Comparison of ENCODE assay signal across 25 mouse cellular contexts in the genomic region with DNA sequence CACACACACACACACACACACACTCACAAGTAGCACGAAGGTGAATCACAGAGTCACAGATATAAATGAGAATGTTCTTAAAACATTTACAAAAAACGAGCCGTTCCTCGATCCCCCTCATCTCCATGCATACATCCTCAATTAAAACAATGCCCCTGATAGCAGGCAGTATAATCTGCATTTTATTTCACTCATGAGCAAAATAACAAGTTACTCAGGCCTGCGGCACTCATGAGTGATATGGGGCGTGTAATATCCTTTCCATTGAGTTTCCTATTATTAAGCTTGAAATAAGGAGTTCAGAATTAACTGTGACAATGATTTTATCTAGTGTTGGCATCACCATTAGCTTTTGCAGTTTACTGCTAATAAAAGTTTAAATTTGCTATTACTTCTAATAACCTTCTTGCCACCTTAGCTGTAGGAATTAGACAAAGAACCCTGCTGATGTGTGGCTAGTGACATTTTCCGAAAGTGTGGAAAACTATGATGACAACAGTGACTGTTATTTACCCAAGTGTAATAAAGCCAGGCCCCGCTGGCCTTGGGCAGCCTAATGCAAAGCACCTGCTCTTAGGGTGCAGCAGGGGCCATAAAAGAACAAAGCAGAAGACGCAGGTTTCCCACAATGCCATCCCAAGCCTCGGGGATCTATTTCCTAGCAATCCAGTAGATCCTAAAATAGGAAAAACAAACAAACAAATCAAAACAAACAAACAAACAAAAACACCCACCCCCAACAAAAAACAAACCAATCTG.
DNase-seq lines count a peak whose midpoint lies in the region; ATAC-seq and TF ChIP-seq lines count a peak whose summit lies in the region.
"Had no signal": no experiment of that assay in that cellular context is flagged by ENCODE, and none has a peak within 500 bp of the region (broad histone marks: within the 10 kb centered on the region; RNA-seq: fewer than 3 reads in every experiment).

No protein-coding gene starts in this region.

- 70% methylated on average over 10 of the region's 10 CpGs for WGBS in hindbrain, embryonic 14.5 days
- 65% methylated on average over 10 of the region's 10 CpGs for WGBS in hindbrain, embryonic 16.5 days
- 73% methylated on average over 10 of the region's 10 CpGs for WGBS in intestine, embryonic 15.5 days
- 50% methylated on average over 10 of the region's 10 CpGs for WGBS in intestine, postnatal 0 days
- 23% methylated on average over 10 of the region's 10 CpGs for WGBS in neural tube, embryonic 15.5 days

- H3K9ac ChIP-seq in hindbrain, embryonic 14.5 days: no peak overlapping the region
- no peak overlapping the region for H3K9ac ChIP-seq in hindbrain, embryonic 16.5 days (ENCODE audit: low read depth, low read length)
- H3K9ac ChIP-seq in intestine, embryonic 15.5 days: no peak overlapping the region
- H3K9ac ChIP-seq in intestine, postnatal 0 days (ENCODE audit: low read depth, low read length): no peak overlapping the region
- H3K9ac ChIP-seq in neural tube, embryonic 15.5 days (replicated peaks): no peak overlapping the region
- H3K9ac ChIP-seq: embryonic facial prominence, embryonic 12.5 days; forebrain, embryonic 15.5 days; heart, embryonic 12.5 days; liver, embryonic 12.5 days; liver, postnatal 0 days; midbrain, embryonic 12.5 days had no signal

- no peaks in the 10 kb centered on the region for H3K36me3 ChIP-seq in hindbrain, embryonic 14.5 days (replicated peaks; ENCODE audit: control insufficient read depth, insufficient read depth)
- no peaks in the 10 kb centered on the region for H3K36me3 ChIP-seq in hindbrain, embryonic 16.5 days (ENCODE audit: control insufficient read depth, insufficient read depth, low read length)
- H3K36me3 ChIP-seq in intestine, embryonic 15.5 days: no peaks in the 10 kb centered on the region
- no peaks in the 10 kb centered on the region for H3K36me3 ChIP-seq in intestine, postnatal 0 days (ENCODE audit: control insufficient read depth, insufficient read depth)
- H3K36me3 ChIP-seq in neural tube, embryonic 15.5 days: no peaks in the 10 kb centered on the region
- H3K36me3 ChIP-seq: embryonic facial prominence, embryonic 12.5 days; forebrain, embryonic 15.5 days; heart, embryonic 12.5 days; liver, embryonic 12.5 days; midbrain, embryonic 12.5 days had no signal

- H3K4me3 ChIP-seq in hindbrain, embryonic 14.5 days (replicated peaks; ENCODE audit: low read length): no peak overlapping the region
- H3K4me3 ChIP-seq in hindbrain, embryonic 16.5 days (ENCODE audit: low read length): no peak overlapping the region
- no peak overlapping the region for H3K4me3 ChIP-seq in intestine, embryonic 15.5 days (replicated peaks)
- no peak overlapping the region for H3K4me3 ChIP-seq in intestine, postnatal 0 days (ENCODE audit: low read depth, low read length)
- no peak overlapping the region for H3K4me3 ChIP-seq in neural tube, embryonic 15.5 days (replicated peaks)
- H3K4me3 ChIP-seq: embryonic facial prominence, embryonic 12.5 days; forebrain, embryonic 15.5 days; gastrocnemius, adult 2 months; heart, embryonic 12.5 days; liver, embryonic 12.5 days; midbrain, embryonic 12.5 days had no signal

- no peaks in the 10 kb centered on the region for H3K9me3 ChIP-seq in hindbrain, embryonic 14.5 days (ENCODE audit: control insufficient read depth, low read length)
- no peaks in the 10 kb centered on the region for H3K9me3 ChIP-seq in hindbrain, embryonic 16.5 days (ENCODE audit: control insufficient read depth, low read length)
- no peaks in the 10 kb centered on the region for H3K9me3 ChIP-seq in intestine, embryonic 15.5 days
- H3K9me3 ChIP-seq in intestine, postnatal 0 days (ENCODE audit: control insufficient read depth): no peaks in the 10 kb centered on the region
- no peaks in the 10 kb centered on the region for H3K9me3 ChIP-seq in neural tube, embryonic 15.5 days (replicated peaks)
- H3K9me3 ChIP-seq: embryonic facial prominence, embryonic 12.5 days; forebrain, embryonic 15.5 days; heart, embryonic 12.5 days; liver, embryonic 12.5 days; midbrain, embryonic 12.5 days had no signal

- no peak for TF ChIP-seq CTCF in intestine, postnatal 0 days (IDR thresholded peaks at IDR 0.05; ENCODE audit: low read depth)

- ATAC-seq in hindbrain, embryonic 14.5 days (ENCODE audit: low FRiP score): 0 out of 2 replicates have a peak, but pooled peaks have one; percentile 27
- no peak for ATAC-seq in hindbrain, embryonic 16.5 days
- ATAC-seq in intestine, embryonic 15.5 days: peak; percentile 87
- ATAC-seq in intestine, postnatal 0 days: peak; percentile 90
- ATAC-seq in neural tube, embryonic 15.5 days (ENCODE audit: low FRiP score): peak; percentile 78; the same call in 1 of the 2 replicates
- ATAC-seq: forebrain, embryonic 15.5 days; liver, embryonic 12.5 days; liver, postnatal 0 days had no signal

- peaks cover 6% of the 10 kb centered on the region; the same call in 1 of the 2 replicates for H3K4me1 ChIP-seq in hindbrain, embryonic 14.5 days (replicated peaks; ENCODE audit: control insufficient read depth, insufficient read depth, low read length)
- no peaks in the 10 kb centered on the region for H3K4me1 ChIP-seq in hindbrain, embryonic 16.5 days (ENCODE audit: control insufficient read depth, insufficient read depth, low read depth, low read length)
- H3K4me1 ChIP-seq in intestine, embryonic 15.5 days (replicated peaks): no peaks in the 10 kb centered on the region
- no peaks in the 10 kb centered on the region for H3K4me1 ChIP-seq in intestine, postnatal 0 days (replicated peaks; ENCODE audit: control insufficient read depth, insufficient read depth, low read length)
- peaks cover 14% of the 10 kb centered on the region; the same call in 1 of the 2 replicates for H3K4me1 ChIP-seq in neural tube, embryonic 15.5 days
- H3K4me1 ChIP-seq: heart, embryonic 12.5 days; liver, embryonic 12.5 days had no signal

- DNase-seq in hindbrain, embryonic 14.5 days (ENCODE audit: low spot score): no peak
- no peak for DNase-seq in c-Kit-positive CD71-positive TER-119-positive erythroid progenitor cells, embryonic 14.5 days (ENCODE audit: low spot score)
- DNase-seq: adrenal gland, postnatal 25 days; B cell, adult 2 months; cerebellum, adult 2 months; cerebellum, postnatal 14 days; gastrocnemius, adult 2 months; gastrocnemius, postnatal 36 days; heart, adult 18-20 months; heart, postnatal 4 days; kidney, adult 9 months; kidney, postnatal 10 days; liver, postnatal 0 days; lung, postnatal 36 days; right cerebral cortex, postnatal 14 days; thymus, postnatal 4 days had no signal

- no peak overlapping the region for H3K4me2 ChIP-seq in hindbrain, embryonic 14.5 days (replicated peaks)
- no peak overlapping the region for H3K4me2 ChIP-seq in hindbrain, embryonic 16.5 days (ENCODE audit: low read length)
- no peak overlapping the region for H3K4me2 ChIP-seq in intestine, embryonic 15.5 days (replicated peaks)
- no peak overlapping the region for H3K4me2 ChIP-seq in intestine, postnatal 0 days (replicated peaks; ENCODE audit: low read depth)
- no peak overlapping the region; the same call in 1 of the 2 replicates for H3K4me2 ChIP-seq in neural tube, embryonic 15.5 days
- H3K4me2 ChIP-seq: embryonic facial prominence, embryonic 12.5 days; forebrain, embryonic 15.5 days; heart, embryonic 12.5 days; liver, embryonic 12.5 days; midbrain, embryonic 12.5 days had no signal

- no peaks in the 10 kb centered on the region for H3K27me3 ChIP-seq in hindbrain, embryonic 14.5 days (ENCODE audit: control insufficient read depth, insufficient read depth, low read length)
- H3K27me3 ChIP-seq in hindbrain, embryonic 16.5 days (replicated peaks; ENCODE audit: control insufficient read depth, insufficient read depth, low read length): no peaks in the 10 kb centered on the region
- H3K27me3 ChIP-seq in intestine, embryonic 15.5 days (replicated peaks): no peaks in the 10 kb centered on the region
- no peaks in the 10 kb centered on the region for H3K27me3 ChIP-seq in intestine, postnatal 0 days (replicated peaks; ENCODE audit: control insufficient read depth, insufficient read depth, low read length)
- H3K27me3 ChIP-seq in neural tube, embryonic 15.5 days (replicated peaks): no peaks in the 10 kb centered on the region
- H3K27me3 ChIP-seq: embryonic facial prominence, embryonic 12.5 days; forebrain, embryonic 15.5 days; heart, embryonic 12.5 days; liver, embryonic 12.5 days; midbrain, embryonic 12.5 days had no signal

- H3K27ac ChIP-seq in hindbrain, embryonic 14.5 days: no peak overlapping the region
- H3K27ac ChIP-seq in hindbrain, embryonic 16.5 days (ENCODE audit: low read depth, low read length): no peak overlapping the region
- no peak overlapping the region for H3K27ac ChIP-seq in intestine, embryonic 15.5 days
- H3K27ac ChIP-seq in intestine, postnatal 0 days (ENCODE audit: low read depth, low read length): no peak overlapping the region
- peak overlapping the region; percentile 60; the same call in 1 of the 2 replicates for H3K27ac ChIP-seq in neural tube, embryonic 15.5 days (replicated peaks)
- H3K27ac ChIP-seq: forebrain, embryonic 15.5 days; gastrocnemius, adult 2 months; liver, embryonic 12.5 days; midbrain, embryonic 12.5 days had no signal
